Mouse (Mus musculus) c-Kit-positive CD71-negative TER-119-negative erythroid progenitor cells, embryonic 14.5 days (primary cell): ENCODE data around the gene Rapgef5.

ENCODE experiments used
- DNase-seq: peaks from one replicate; pipeline ENCODE4 v3.0.0-alpha.2; 2013; ENCODE audit warnings: low read depth

Gene Rapgef5

GRCm38 (mm10) chr12:117531106-117531505, 14.8 kb downstream of the Rapgef5 start:
- DNase-seq, result no peak

DNA sequence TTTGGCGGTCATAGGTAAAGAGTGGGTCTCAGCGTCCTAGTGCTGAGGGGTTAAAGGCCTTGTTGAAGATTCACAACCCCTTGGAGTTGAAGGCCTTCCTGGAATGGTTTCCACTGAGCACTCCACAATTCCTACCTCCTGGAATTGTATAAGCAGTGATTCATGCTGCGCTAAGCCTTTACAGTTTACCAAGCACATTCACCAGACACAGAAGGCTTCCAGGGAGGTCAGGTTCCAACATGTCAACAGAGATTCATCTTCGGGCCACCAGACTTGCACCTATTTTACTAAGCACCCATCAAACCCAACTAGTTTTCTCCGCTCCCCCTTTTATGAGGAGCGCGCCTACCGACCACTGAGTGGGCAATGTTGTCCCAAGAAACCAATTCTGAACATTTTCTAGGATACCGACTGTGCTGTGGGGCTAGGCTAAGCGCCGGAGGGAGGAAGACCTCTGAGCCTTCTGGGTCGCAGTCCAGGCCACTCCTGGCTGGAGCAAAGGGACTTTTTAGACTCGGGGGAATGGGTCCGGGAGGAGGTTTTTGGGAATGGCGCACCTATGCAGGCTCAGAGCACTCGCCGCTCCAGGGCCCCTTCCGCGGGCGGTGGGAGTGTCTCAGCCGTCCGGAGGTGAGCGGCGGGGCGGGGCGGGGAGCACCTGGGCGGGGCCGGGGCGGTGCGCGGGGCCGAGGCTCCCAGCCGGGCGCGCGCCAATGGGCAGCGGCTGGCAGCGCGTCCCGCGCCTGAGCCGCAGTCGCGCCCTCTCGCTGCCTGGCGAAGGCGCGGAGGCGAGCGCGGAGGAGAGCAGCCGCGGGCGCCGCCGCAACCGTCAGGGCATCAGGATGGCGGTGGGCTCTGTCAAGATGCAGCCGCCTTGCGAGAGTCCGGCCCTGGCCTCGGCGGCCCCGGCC, 17.2 kb downstream of the Rapgef5 start:
- peak; percentile 25 for DNase-seq

GRCm38 (mm10) chr12:117534087-117534751, 17.9 kb downstream of the Rapgef5 start:
- DNase-seq, result no peak

GRCm38 (mm10) chr12:117540352-117540751, 24.1 kb downstream of the Rapgef5 start:
- no peak for DNase-seq

DNA sequence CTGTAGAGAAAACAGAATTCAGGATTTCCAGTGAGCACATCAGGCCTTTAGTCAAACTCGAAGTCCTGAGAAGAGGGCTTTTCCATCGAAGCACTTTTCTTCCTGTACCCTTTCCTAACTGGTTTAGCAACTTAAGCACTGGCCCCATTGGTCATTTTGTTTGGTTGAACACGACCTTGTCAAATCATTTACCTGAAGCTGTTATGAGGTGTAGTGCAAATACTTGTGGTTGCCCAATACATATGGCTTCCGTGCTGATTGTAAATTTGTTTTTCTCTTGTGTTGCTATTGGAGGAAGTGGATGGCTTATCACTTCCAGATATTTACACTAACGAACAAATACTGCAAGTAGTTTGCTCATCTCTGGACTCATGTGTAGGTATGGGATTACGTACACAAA, 29.0 kb downstream of the Rapgef5 start:
- no peak for DNase-seq

DNA sequence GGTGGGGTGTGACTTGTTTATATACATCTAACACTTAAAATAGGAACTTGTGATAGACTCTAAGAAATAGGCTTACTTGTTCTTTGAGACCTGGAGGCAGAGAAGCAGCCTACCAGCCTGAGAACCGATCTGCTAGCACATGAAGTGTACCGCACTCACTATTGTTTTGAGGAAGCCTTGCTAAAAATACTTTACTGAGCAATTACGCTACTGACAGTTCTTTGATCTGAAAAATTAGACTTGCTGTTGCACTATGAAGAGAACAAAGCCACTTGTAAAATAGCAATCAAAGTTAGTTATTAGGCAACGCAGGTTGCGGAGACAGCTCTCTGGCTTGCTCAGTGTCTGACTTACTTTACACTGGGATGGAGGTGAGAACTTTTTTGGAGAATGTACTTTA, 37.1 kb downstream of the Rapgef5 start:
- no peak for DNase-seq

GRCm38 (mm10) chr12:117554612-117555063, 38.4 kb downstream of the Rapgef5 start:
- no peak for DNase-seq

DNA sequence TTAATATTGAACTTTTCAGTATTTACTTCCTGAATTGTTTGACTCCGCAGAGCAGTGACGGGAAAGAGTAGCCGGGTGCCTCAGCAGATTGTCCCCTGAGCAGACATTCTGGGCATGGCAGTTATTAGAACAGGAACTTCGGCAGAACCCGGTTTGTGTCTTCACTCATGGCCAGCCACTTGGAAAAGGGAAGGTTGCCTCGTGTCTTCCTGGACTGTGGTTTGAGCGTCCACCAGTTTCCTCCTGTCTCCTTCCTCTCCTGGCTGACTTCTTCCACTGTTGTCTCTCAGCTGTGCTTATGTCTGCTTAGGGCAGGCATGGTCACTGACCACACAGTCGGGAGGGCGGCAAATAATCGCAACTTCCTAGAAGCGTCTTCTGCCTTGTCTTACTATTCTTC, 44.2 kb downstream of the Rapgef5 start:
- peak; percentile 32 for DNase-seq

DNA sequence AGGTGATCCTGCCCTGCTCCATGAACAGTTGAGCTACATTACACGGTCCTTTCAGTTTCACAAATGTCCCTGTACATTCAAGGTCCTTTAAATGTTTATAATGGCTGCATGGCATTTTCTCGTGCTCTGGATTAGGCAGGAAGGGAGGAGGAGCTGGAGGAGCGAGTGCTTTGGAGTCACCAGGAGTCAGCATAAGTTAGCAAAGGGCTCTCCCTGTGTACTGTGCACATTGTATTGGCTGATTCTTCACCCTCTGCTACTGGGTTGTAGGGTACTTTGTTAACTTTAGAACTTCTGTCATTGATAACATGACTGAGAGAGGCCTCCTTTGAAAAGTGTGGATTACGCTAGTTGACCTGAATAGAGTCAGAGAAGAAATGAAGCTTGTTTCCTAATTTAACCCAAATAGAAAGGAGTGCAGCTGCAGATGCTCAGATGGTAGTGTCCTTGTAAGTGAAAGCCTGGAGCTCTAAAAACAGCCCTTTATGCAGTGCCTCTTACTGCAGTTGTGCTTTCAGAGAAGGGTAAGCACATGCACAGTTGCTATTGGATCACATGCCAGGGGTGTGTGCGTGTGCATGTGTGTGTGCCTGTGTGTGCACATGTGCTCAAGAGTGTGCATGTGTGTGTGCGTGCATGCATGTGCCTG, 45.3 kb downstream of the Rapgef5 start:
- no peak for DNase-seq

DNA sequence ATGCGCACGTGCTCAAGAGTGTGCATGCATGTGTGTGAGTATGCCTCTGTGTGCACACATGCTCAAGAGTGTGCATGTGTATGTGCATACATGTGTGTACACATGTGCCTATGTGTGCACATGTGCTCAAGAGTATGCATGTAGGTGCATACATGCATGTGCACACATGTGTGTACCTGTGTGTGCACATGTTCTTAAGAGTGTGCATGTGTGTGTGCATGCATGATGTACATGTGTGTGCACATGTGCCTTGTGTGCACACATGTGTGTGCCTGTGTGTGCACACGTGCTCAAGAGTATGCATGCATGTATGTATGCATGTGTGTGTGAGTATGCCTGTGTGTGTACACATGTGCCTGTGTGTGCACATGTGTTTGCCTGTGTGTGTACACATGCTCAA, 45.8 kb downstream of the Rapgef5 start:
- DNase-seq, result no peak

DNA sequence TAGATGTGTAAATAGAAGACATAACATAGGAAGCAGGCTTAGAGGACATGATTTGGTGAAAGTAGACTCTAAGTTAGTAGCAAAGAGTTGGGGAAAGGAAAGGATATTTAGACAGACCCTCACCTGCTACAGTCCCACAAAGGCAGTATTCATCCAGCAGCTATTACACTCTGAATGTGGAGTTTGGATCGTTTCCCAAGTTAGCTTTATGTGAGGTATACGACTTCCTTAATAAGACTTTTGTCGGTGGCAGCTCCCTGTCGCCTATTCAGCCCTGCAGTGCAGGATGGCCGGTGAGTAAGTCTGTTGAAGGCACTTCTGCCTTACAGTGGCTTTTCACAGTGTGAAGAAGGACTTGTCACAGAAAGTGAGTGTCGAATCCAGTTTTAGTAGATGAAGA, 47.6 kb downstream of the Rapgef5 start:
- DNase-seq, result no peak

GRCm38 (mm10) chr12:117566298-117566697, 50.0 kb downstream of the Rapgef5 start:
- DNase-seq, result no peak

GRCm38 (mm10) chr12:117569671-117570070, 53.4 kb downstream of the Rapgef5 start:
- no peak for DNase-seq

DNA sequence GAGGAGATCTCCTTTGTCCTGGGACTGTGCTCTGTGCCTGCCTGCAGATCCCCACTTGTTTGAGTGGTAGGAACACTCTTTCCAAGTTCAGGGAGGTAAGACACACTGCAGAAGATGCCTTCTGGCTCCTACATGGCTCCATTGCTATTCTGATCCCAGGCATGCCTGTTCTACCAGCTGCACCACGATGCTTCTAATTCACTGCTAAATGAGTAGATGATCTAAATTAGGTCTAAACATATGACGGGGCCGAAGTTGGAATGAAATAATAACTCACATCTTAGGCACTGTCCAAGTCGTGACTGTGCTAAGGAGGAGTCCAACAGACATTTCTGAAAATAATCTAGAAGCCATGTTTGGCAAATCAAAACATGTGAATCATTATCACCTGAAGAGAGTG, 68.0 kb downstream of the Rapgef5 start:
- no peak for DNase-seq

DNA sequence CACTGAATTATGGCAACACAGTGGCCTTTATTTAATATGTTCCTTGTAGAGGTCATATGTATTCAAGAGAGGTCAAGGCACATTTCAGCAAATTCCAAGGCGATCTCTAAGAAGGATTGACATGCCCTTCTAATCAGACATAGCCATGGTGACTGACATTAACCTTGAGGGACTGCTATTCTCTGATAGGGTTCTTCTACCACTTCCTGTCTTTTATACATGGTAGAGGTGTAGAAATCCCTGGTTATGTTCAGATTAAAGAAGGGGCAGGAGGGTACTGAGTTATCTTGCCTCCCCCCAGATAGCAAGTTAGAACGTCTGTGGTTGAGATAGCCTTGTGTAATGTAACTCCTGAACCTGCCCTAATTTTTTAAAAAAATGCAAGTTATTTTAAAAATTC, 69.1 kb downstream of the Rapgef5 start:
- no peak for DNase-seq

- DNase-seq, result peak; percentile 50
These were observed 69.8 kb downstream of the Rapgef5 start for GRCm38 (mm10) chr12:117586124-117586523.

- DNase-seq, result no peak
These were observed 72.9 kb downstream of the Rapgef5 start for GRCm38 (mm10) chr12:117589186-117589585.

DNA sequence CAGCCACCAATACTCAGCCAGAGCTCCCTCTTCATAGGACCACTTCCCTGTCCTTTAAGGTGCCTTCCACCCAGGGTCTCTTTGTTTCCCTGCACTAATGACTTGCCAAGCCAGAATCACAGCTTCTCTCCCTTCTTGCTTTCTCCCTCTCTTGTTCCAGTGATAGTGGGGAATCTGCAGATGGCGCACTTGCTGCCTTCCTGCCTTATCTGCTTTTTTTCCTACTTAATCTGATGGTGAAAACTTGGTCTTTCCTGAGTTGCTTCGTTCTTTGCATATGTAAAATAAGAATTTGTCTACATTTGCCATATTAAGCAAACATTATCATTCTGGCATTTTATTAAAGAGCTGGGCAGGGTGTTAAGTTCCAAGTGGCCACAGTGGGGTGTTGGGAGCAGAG, 75.7 kb downstream of the Rapgef5 start:
- DNase-seq, result no peak

DNA sequence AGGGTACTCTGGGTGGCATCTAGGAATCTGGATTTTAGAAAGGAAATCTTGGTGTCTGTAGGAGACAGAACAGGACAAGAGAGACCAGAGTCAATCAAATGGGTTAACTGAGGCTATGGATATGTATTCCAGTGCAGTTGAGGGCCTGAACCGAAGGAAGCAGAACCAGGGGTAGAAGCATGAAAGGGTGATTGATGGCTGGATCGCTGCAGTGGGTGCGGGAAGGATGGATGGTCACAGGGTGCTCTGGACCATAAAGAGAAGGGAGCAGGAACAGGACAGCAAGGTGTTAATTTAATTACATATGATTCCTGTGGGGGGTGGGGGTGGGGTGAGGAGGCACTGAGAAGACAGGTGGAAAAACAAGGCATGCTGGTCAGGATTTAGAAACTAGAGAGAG, 76.3 kb downstream of the Rapgef5 start:
- no peak for DNase-seq

- DNase-seq, result no peak
These were observed 78.9 kb downstream of the Rapgef5 start for GRCm38 (mm10) chr12:117595179-117595578.

DNA sequence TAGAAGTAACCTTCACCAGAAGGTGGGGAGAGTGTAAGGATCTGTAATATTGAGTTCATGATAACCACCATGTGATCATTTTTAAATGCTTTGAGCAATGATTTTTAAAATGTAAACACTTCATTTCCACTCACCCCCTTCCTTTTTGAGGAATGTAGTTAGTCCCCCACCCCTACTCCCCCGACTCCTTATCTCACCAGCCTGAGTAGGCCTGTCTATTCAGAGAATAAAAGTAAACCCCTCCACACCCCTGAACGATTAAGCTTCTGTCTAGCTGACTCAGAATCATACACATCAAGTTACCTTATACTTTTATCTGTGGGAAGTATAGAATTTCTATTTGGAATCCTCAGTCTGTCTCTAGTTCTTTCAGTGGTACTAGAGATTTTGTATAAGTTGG, 81.9 kb downstream of the Rapgef5 start:
- DNase-seq, result no peak

GRCm38 (mm10) chr12:117605966-117606365, 89.7 kb downstream of the Rapgef5 start:
- DNase-seq, result no peak

GRCm38 (mm10) chr12:117612715-117613114, 96.4 kb downstream of the Rapgef5 start:
- no peak for DNase-seq
